Mouse (Mus musculus) erythroblast, embryonic 14.5 days (primary cell): Measurements from ENCODE around the gene Ifit1bl1. TPM values are rescaled to one million over a fixed set of nuclear protein-coding genes. Genes with fewer than 3 reads are reported as not detected.
A peak's percentile ranks its signal among the peaks of the same experiment; 100 is the strongest.

ENCODE experiments used
- H3K27me3 ChIP-seq: 2 replicates; pipeline ENCODE4 v1.6.1; 2012; ENCODE audit warnings: inconsistent platforms; ENCODE audit not compliant: control insufficient read depth
- H3K36me3 ChIP-seq: 2 replicates; pipeline ENCODE4 v1.6.1; 2012; ENCODE audit warnings: mild to moderate bottlenecking, inconsistent platforms; ENCODE audit not compliant: control insufficient read depth
- H3K4me1 ChIP-seq: 2 replicates; pipeline ENCODE4 v1.6.1; 2012; ENCODE audit warnings: inconsistent platforms; ENCODE audit not compliant: control insufficient read depth
- H3K4me3 ChIP-seq: replicated peaks from 2 replicates; pipeline ENCODE3; 2012; ENCODE audit warnings: moderate library complexity, mild to moderate bottlenecking, inconsistent platforms
- H3K9me3 ChIP-seq: 2 replicates; pipeline ENCODE4 v1.6.1; 2012; ENCODE audit warnings: low read length, inconsistent platforms, mixed read lengths; ENCODE audit not compliant: control insufficient read depth
- GATA1 ChIP-seq: IDR thresholded peaks from 2 replicates; pipeline ENCODE4 v1.6.1; 2012; ENCODE audit warnings: low read length, inconsistent platforms, mixed read lengths
- TAL1 ChIP-seq: IDR thresholded peaks from 3 replicates; pipeline ENCODE4 v1.6.1; 2012; ENCODE audit warnings: low read length, inconsistent platforms, mixed read lengths
- polyA plus RNA-seq: library from polyadenylated mRNA; stranded (reverse); fragments of >175 nt; gene quantifications from 2 replicates; pipeline ENCODE4 v1.2.3, GENCODE M21; 2012

The Ifit1bl1 gene
- polyA plus RNA-seq, 1 experiment: 0.01 TPM

DNA sequence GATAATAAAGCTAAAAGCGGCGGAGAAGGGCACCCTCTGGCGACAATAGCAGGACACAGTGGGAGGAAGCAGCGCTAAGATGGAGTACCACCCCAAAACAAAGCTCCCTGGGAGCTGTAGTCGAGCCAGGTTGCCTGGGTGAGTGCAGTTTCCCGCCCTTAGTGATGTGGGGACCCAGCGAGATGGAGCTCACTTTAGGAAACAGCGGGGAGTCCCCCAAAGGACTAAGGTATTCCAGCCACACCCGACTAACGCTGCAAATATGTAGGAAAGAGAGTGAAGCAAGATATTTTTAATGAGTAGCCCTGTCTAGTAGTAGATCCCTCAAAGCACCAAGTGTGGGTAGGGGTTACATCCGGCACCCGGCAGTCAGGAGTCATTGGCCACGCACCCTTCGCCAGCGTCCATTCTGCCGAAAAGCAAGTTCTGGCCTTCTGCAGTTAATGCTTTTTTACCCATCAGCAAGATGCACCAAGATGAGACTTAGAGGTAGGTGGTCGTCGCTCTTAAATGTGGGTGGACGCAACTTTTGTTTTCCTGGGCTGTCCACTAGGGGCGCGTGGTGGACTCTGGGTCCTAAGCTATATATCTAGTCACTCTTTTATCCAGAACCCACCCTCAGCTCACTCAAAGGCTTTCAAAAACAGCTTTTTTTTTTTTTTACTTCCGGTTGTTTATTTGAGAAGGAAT is 51.1 kb downstream of the Ifit1bl1 start, which contains the start of gene Ifit2:
Gene Ifit2, plus strand, starts transcription at position 161 of the 690 bp plus-strand sequence.
- H3K9me3 ChIP-seq: no peaks in the 10 kb centered on the region
- peaks cover 4% of the 10 kb centered on the region; the same call in 1 of the 2 replicates for H3K27me3 ChIP-seq
- H3K36me3 ChIP-seq: no peaks in the 10 kb centered on the region
- TF ChIP-seq TAL1 (no peak), GATA1 (no peak)
- peak within 1 kb of the TSS; percentile 79 for H3K4me3 ChIP-seq
- H3K4me1 ChIP-seq: peaks cover 16% of the 10 kb centered on the region

GRCm38 (mm10) chr19:34550205-34550533 is 51.6 kb downstream of the Ifit1bl1 start:
- Histone ChIP-seq H3K36me3 (no peaks in the 10 kb centered on the region), H3K27me3 (peaks cover 6% of the 10 kb centered on the region; the same call in 1 of the 2 replicates), H3K4me3 (peak overlapping the region; percentile 79), H3K9me3 (no peaks in the 10 kb centered on the region), H3K4me1 (peaks cover 16% of the 10 kb centered on the region)
- TF ChIP-seq GATA1: no peak
- no peak for TF ChIP-seq TAL1

- Histone ChIP-seq H3K27me3 (peaks cover 6% of the 10 kb centered on the region; the same call in 1 of the 2 replicates), H3K4me1 (peaks cover 16% of the 10 kb centered on the region), H3K36me3 (no peaks in the 10 kb centered on the region), H3K9me3 (no peaks in the 10 kb centered on the region), H3K4me3 (no peak overlapping the region)
- TF ChIP-seq GATA1 (no peak), TAL1 (no peak)
These were observed 53.8 kb downstream of the Ifit1bl1 start for GRCm38 (mm10) chr19:34547976-34548375.

- Histone ChIP-seq H3K36me3 (no peaks in the 10 kb centered on the region), H3K27me3 (peaks cover 6% of the 10 kb centered on the region; the same call in 1 of the 2 replicates), H3K4me1 (peaks cover 14% of the 10 kb centered on the region), H3K4me3 (no peak overlapping the region), H3K9me3 (no peaks in the 10 kb centered on the region)
- TF ChIP-seq TAL1 (no peak), GATA1 (no peak)
These were observed 55.5 kb downstream of the Ifit1bl1 start for GRCm38 (mm10) chr19:34546211-34546610.

Other genes starting within 250 kb of the Ifit1bl1 start
- not detected in 2 replicates for gene Ch25h, start 126.8 kb downstream of the Ifit1bl1 start, polyA plus RNA-seq
- 0.02 and 0.03 TPM in 2 replicates for gene Lipa, start 74.5 kb downstream of the Ifit1bl1 start, polyA plus RNA-seq
- 0.01 TPM in 2 replicates for gene Ifit2, start 51.3 kb downstream of the Ifit1bl1 start, polyA plus RNA-seq
- gene Ifit3, start 18.4 kb downstream of the Ifit1bl1 start, polyA plus RNA-seq: 0.04 TPM in 1 of 2 replicates, not detected in the other
- gene Ifit3b, start 6.0 kb upstream of the Ifit1bl1 start, polyA plus RNA-seq: 0.04 TPM in 1 of 2 replicates, not detected in the other
- not detected in 2 replicates for gene Ifit1bl2, start 38.8 kb upstream of the Ifit1bl1 start, polyA plus RNA-seq
- not detected in 2 replicates for gene Ifit1, start 38.9 kb upstream of the Ifit1bl1 start, polyA plus RNA-seq
- not detected in 2 replicates for gene Slc16a12, start 145.3 kb upstream of the Ifit1bl1 start, polyA plus RNA-seq